Mouse (Mus musculus) liver, embryonic 12.5 days (tissue): ENCODE measurements around the gene Defa36. TPM values are rescaled to one million over a fixed set of nuclear protein-coding genes. Genes with fewer than 3 reads are reported as not detected.
"Not testable (repeated sequence)": the region's sequence is repeated elsewhere in the genome, so short reads cannot be mapped to it uniquely, and the experiment has no call there.

Source experiments
- ATAC-seq: fragments of 200-750 bp; cut with Nextera tagmentation; 2 replicates; pipeline ENCODE4 v1.8.0; 2017; ENCODE audit warnings: moderate number of reproducible peaks, mild to moderate bottlenecking, moderate library complexity
- H3K27ac ChIP-seq: fragments of 300-500 bp; sonication (generic); 2 replicates; pipeline ENCODE4 v1.5.1; 2016; ENCODE audit warnings: mild to moderate bottlenecking
- H3K27me3 ChIP-seq: fragments of 300-500 bp; sonication (generic); replicated peaks from 2 replicates; pipeline ENCODE4 v1.6.1; 2016; ENCODE audit warnings: mild to moderate bottlenecking, moderate library complexity
- H3K36me3 ChIP-seq: fragments of 300-500 bp; sonication (generic); 2 replicates; pipeline ENCODE4 v1.6.1; 2016; ENCODE audit warnings: mild to moderate bottlenecking, moderate library complexity
- H3K4me1 ChIP-seq: fragments of 300-500 bp; sonication (generic); 2 replicates; pipeline ENCODE4 v1.6.1; 2016
- H3K4me2 ChIP-seq: fragments of 300-500 bp; sonication (generic); 2 replicates; pipeline ENCODE4 v1.6.1; 2016; ENCODE audit warnings: mild to moderate bottlenecking, moderate library complexity
- H3K4me3 ChIP-seq: fragments of 300-500 bp; sonication (generic); 2 replicates; pipeline ENCODE4 v1.5.1; 2016; ENCODE audit warnings: mild to moderate bottlenecking, moderate library complexity
- H3K9ac ChIP-seq: fragments of 300-500 bp; sonication (generic); 2 replicates; pipeline ENCODE4 v1.6.1; 2016; ENCODE audit warnings: mild to moderate bottlenecking, moderate library complexity
- H3K9me3 ChIP-seq: fragments of 300-500 bp; sonication (generic); replicated peaks from 2 replicates; pipeline ENCODE4 v1.6.1; 2016; ENCODE audit warnings: mild to moderate bottlenecking, moderate library complexity
- WGBS: fragments of 180-500 bp; shearing (Covaris S2); methylation state at CpG from one replicate; pipeline ENCODE4 v1.1.7; 2016; ENCODE audit not compliant: insufficient replicate concordance; 5-methylcytosine and 5-hydroxymethylcytosine counted together
- polyA plus RNA-seq: library from polyadenylated mRNA; unstranded; fragments of >200 nt; fragmentation: Nextera tagmentation; extraction: Ambion mirVana; gene quantifications from 2 replicates; pipeline ENCODE4 v1.2.1, GENCODE M21; 2016

Defa36 gene
- polyA plus RNA-seq, result not detected in 2 replicates

- WGBS, result no CpG with 5 or more reads among the region's 1 CpGs
- H3K4me2 ChIP-seq, H3K9me3 ChIP-seq, H3K36me3 ChIP-seq, H3K9ac ChIP-seq, H3K4me3 ChIP-seq, H3K27ac ChIP-seq, H3K27me3 ChIP-seq, ATAC-seq, H3K4me1 ChIP-seq: not testable (repeated sequence)
Observed at GRCm38 (mm10) chr8:21427111-21427510, at the start of gene Defa36. Defa36 (plus strand) TSS chr8:21427411.

DNA sequence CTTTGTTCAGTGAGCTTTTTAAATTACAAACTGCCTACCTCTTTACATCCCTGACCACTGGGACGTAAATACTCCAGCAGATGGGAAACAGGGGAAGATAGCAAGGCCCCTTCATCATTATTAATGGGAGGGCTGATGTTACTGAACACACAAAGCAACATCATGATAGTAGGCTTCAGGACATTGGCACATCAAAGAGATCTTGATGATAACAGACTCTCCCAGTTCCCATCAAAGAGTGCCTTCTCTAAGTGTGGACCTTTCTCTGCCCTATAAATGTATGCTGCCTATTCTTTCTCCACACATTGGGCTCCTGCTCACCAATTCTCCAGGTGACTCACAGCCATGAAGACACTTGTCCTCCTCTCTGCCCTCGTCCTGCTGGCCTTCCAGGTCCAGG lies 49.0 kb upstream of the Defa36 start, which contains the start of gene Defa2:
TSS of gene Defa2 (plus strand) at position 301 of the 400 bp plus-strand sequence.
- not testable (repeated sequence) for H3K4me2 ChIP-seq, H3K9me3 ChIP-seq, H3K36me3 ChIP-seq, H3K27me3 ChIP-seq, H3K9ac ChIP-seq, ATAC-seq, H3K27ac ChIP-seq, H3K4me3 ChIP-seq, H3K4me1 ChIP-seq
- no CpG with 5 or more reads among the region's 2 CpGs for WGBS

DNA sequence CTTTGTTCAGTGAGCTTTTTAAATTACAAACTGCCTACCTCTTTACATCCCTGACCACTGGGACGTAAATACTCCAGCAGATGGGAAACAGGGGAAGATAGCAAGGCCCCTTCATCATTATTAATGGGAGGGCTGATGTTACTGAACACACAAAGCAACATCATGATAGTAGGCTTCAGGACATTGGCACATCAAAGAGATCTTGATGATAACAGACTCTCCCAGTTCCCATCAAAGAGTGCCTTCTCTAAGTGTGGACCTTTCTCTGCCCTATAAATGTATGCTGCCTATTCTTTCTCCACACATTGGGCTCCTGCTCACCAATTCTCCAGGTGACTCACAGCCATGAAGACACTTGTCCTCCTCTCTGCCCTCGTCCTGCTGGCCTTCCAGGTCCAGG lies 35.7 kb upstream of the Defa36 start, which contains the start of gene Defa33:
TSS of gene Defa33 (plus strand) at position 301 of the 400 bp plus-strand sequence.
- not testable (repeated sequence) for H3K4me3 ChIP-seq, H3K36me3 ChIP-seq, H3K4me2 ChIP-seq, H3K4me1 ChIP-seq, H3K9me3 ChIP-seq, ATAC-seq, H3K9ac ChIP-seq, H3K27ac ChIP-seq, H3K27me3 ChIP-seq
- WGBS, result no CpG with 5 or more reads among the region's 2 CpGs

DNA sequence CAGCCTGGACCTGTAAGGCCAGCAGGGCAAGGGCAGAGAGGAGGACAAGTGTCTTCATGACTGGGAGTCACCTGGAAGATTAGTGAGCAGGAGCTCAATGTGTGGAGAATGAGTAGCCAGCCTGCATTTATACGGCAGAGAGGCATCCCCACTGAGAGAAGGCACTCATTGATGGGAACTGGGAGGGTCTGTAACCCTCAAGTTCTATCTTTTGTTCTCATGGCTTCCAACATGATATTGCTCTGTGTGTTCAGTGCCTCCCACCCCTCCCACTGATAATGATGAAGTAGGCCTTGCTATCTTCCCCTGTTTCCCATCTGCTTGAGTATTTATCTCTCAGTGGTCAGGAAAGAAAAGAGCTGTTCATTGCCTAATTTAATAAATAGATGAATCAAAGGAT lies 29.2 kb downstream of the Defa36 start, which contains the start of gene Gm7849:
TSS of gene Gm7849 (minus strand) at position 101 of the 400 bp plus-strand sequence.
- H3K9me3 ChIP-seq, H3K27me3 ChIP-seq, H3K9ac ChIP-seq, H3K36me3 ChIP-seq, H3K27ac ChIP-seq, H3K4me3 ChIP-seq, H3K4me1 ChIP-seq, ATAC-seq, H3K4me2 ChIP-seq: not testable (repeated sequence)
- no CpG with 5 or more reads among the region's 1 CpGs for WGBS

Other genes starting within 250 kb of the Defa36 start
- not detected in 2 replicates for gene Defa31, start 235.8 kb upstream of the Defa36 start, polyA plus RNA-seq
- gene Gm15293, start 225.8 kb upstream of the Defa36 start, polyA plus RNA-seq, result not detected in 2 replicates
- not detected in 2 replicates for gene Gm15292, start 177.7 kb upstream of the Defa36 start, polyA plus RNA-seq
- not detected in 2 replicates for gene Defa27, start 111.9 kb upstream of the Defa36 start, polyA plus RNA-seq
- not detected in 2 replicates for gene Defa29, start 100.4 kb upstream of the Defa36 start, polyA plus RNA-seq
- not detected in 2 replicates for gene Defa2, start 48.9 kb upstream of the Defa36 start, polyA plus RNA-seq
- not detected in 2 replicates for gene Defa33, start 35.6 kb upstream of the Defa36 start, polyA plus RNA-seq
- not detected in 2 replicates for gene Gm7849, start 29.1 kb downstream of the Defa36 start, polyA plus RNA-seq
- not detected in 2 replicates for gene Defa20, start 81.8 kb downstream of the Defa36 start, polyA plus RNA-seq
- gene Defa32, start 101.6 kb downstream of the Defa36 start, polyA plus RNA-seq, result not detected in 2 replicates
- not detected in 2 replicates for gene Defa37, start 138.0 kb downstream of the Defa36 start, polyA plus RNA-seq
- not detected in 2 replicates for gene Defa28, start 155.6 kb downstream of the Defa36 start, polyA plus RNA-seq
- not detected in 2 replicates for gene Gm7861, start 167.1 kb downstream of the Defa36 start, polyA plus RNA-seq
- not detected in 2 replicates for gene Defa26, start 190.8 kb downstream of the Defa36 start, polyA plus RNA-seq
- not detected in 2 replicates for gene Defa17, start 228.4 kb downstream of the Defa36 start, polyA plus RNA-seq
- gene Defa34, start 238.4 kb downstream of the Defa36 start, polyA plus RNA-seq, result not detected in 2 replicates